Mouse (Mus musculus) embryo, embryonic 10.5 days (tissue): ENCODE data around the gene Proca1.

Source experiments
- DNase-seq: peaks from one replicate; pipeline ENCODE4 v3.0.0-alpha.2; 2015; ENCODE audit warnings: low spot score

The Proca1 gene

DNA sequence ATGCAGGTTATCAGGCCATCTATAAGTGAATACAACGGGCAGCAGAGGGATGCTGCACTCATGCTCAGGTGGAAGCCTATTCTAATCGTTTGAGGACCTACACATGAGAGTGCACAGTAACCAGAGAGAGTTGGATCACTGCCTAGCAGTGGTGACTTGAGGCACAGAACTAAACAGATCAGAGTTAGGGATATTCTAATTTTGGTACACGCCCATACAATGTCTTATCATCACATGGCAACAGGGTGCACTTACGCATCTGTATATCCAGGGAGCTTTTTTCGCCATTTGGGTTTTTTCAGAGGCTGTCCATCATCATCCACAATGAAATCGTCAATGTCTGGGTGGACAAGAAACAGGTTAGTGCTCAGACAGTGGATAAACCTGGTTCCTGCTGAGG is 38.3 kb downstream of the Proca1 start:
- no peak for DNase-seq

DNA sequence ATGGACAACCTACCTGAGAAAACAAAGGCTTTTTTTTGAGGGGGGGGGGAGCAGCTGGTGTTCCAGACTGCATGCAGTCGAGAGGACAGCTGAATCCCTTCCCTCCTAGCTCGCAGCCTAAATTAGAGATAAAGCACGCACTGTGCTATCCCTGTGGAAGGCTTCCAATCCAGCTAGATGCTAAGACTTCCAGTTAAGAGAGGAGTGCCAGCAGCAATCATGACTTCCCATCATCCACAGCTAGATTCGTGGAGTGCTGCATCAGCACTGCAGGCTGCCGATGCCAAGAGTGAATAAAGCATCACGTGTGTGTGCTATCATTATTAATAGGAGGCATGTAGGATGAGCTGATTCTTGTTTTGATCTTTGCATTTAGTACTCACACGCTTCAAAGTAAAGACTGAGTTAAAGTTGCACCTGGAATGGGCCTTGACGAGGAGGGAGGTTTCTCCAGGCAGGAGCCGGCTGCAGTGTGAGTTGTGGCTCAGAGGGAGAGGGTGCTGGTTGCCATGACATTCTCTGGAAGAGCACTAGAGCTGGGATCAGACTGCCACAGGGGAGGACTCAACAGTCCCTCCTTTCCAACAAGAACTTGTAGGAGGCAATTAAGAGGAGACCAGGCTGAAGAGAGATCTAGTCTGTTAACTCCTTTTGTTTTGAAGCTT is 47.1 kb downstream of the Proca1 start:
- DNase-seq: no peak

DNA sequence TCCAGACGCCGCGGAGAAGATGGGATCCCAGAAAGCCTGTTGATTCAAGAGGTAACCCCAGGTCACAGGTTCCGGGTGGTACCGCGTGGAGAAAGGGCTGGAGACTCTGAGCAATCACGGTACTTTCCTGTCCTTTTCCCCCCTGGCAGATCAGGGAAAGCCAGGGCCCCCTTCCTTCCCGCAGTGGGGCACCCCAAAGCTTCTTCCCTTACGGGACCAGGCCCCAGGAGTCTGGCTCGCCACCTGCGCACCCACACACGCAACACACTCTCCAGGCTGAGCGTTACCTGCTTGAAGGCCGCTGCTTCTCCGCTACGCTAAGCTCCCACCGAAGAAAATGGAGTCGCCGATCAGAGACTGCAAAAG is 52.1 kb downstream of the Proca1 start:
- no peak for DNase-seq

DNA sequence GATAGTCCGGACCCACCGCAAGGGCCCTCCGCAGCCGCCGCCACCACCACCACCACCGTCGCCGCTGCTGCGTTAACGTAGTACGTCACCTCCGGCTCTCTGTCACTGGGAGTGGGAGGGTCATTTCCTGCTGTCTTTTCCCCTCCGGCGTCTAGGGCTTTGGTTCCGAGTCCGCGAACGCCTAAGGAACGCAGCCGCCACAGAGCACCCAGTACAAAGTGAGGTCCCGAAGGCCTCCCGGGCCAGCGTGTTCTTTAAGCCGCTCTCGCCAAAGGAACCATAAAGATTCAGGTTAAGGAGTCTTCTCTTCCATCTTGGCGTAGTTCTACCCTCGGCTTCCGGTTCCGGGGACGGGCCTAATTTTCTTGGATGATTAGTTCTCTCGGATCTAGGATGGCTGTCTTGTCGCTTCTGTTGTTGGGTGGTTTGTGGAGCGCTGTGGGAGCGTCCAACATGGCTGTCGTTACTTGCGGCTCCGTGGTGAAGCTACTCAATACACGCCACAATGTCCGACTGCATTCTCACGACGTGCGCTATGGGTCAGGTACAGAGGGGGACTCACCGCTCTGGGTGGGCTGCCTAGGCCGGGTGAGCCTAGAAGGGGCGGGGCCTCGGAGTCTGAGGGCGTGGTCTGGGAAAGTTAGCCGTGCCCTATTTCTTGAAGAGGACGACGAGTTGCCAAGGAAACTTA is 52.6 kb downstream of the Proca1 start, which contains the start of the genes Sdf2 and Supt6:
TSS of gene Sdf2 (plus strand) at position 120 of the 691 bp plus-strand sequence.
TSS of gene Supt6 (minus strand) at position 361 of the 691 bp plus-strand sequence.
- peak; percentile 96 for DNase-seq

DNA sequence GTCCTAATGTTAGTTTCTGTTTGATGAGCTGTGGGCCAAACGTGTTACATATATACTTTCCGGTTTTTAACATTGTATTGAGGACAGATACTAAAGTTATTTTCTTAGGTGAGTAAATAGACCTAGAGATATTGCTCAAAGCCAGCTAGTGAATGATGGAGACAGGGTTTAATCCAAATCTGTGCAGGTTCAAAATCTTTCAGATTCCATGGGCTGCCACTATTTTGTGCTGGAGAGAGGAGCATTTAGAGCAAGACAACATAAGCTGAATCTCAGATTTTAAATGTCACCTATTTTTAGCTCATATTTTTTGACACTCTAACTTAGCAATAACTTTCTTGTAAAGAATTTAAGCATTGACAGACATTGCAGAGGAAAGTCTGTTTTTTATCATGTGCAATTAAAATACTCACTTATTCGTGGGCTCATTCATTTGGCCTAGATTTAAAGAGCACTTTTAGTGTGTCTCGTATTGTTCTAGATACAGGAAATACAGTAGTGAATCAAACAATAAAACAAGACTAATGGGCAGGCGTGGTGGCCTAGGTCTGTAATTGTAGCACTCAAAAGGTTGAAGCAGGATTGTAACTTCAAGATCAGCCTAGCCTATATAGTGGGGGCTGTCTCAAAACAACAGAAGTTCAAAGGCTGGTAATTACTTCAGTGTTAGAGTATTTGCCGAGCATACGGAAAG is 53.3 kb downstream of the Proca1 start:
- DNase-seq: no peak

DNA sequence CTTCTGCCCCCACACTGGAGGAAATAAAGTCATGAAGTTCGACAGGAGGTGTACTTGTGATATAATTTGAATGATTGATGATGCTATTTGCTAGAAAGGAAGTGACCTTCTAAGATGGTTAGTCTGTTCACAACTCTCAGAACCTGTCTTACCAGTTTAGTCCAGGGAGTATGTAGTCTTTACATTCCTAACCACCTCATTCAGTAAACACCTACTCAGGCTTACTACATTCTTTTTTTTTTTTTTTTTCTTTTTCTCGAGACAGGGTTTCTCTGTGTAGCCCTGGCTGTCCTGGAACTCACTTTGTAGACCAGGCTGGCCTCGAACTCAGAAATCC is 53.8 kb downstream of the Proca1 start:
- no peak for DNase-seq

DNA sequence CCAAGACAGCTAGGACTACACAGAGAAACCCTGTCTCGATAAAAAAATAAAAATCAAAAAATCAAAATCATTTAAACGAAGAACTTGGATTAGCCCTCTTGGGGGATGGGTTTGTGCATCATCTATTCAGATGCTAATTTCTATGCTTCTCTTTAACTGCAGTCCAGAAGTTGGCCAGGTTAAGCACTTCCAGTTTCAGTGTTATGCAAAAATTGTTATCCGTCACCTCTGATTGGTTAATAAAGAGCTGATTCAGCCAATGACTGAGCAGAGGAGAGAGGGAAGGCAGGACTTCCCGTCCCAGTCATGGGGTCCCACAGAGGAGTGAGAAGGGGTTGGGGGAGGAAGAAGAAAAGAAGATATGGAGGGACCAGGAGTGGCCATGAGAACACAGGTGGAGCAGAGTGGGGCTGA is 54.5 kb downstream of the Proca1 start:
- DNase-seq: peak; percentile 35
